Mouse (Mus musculus) forelimb bud, embryonic 11.5 days (tissue): ENCODE results near the gene Palld.

ENCODE experiments used
- DNase-seq: peaks from one replicate; pipeline ENCODE4 v3.0.0-alpha.2; 2012; ENCODE audit warnings: low read depth, low spot score

Gene Palld

GRCm38 (mm10) chr8:61515110-61515930, 387.2 kb downstream of the Palld start:
- DNase-seq: no peak

- no peak for DNase-seq
Measured at GRCm38 (mm10) chr8:61502277-61502676, 400.2 kb downstream of the Palld start.

- DNase-seq: no peak
Measured at GRCm38 (mm10) chr8:61500914-61501313, 401.6 kb downstream of the Palld start.

- DNase-seq: no peak
Measured at GRCm38 (mm10) chr8:61499035-61499434, 403.5 kb downstream of the Palld start.

- DNase-seq: no peak
Measured at GRCm38 (mm10) chr8:61497110-61497509, 405.4 kb downstream of the Palld start.

GRCm38 (mm10) chr8:61488631-61489030, 413.9 kb downstream of the Palld start:
- DNase-seq: no peak

GRCm38 (mm10) chr8:61487597-61488156, 414.8 kb downstream of the Palld start, which contains the start of gene Cbr4:
Gene Cbr4, plus strand, starts transcription at chr8:61487734.
- DNase-seq: peak; percentile 92

- no peak for DNase-seq
Measured at GRCm38 (mm10) chr8:61486923-61487529, 415.5 kb downstream of the Palld start.

GRCm38 (mm10) chr8:61480260-61480967, 422.1 kb downstream of the Palld start:
- DNase-seq: no peak

GRCm38 (mm10) chr8:61479506-61480214, 422.8 kb downstream of the Palld start:
- peak; percentile 38 for DNase-seq

- no peak for DNase-seq
Measured at GRCm38 (mm10) chr8:61478793-61479192, 423.7 kb downstream of the Palld start.

- no peak for DNase-seq
Measured at GRCm38 (mm10) chr8:61478150-61478549, 424.3 kb downstream of the Palld start.

GRCm38 (mm10) chr8:61476160-61476559, 426.3 kb downstream of the Palld start:
- no peak for DNase-seq

- DNase-seq: no peak
Measured at GRCm38 (mm10) chr8:61475251-61475673, 427.2 kb downstream of the Palld start.

GRCm38 (mm10) chr8:61470213-61470612, 432.3 kb downstream of the Palld start:
- no peak for DNase-seq

GRCm38 (mm10) chr8:61467553-61467815, 435.0 kb downstream of the Palld start:
- DNase-seq: no peak

- DNase-seq: no peak
Measured at GRCm38 (mm10) chr8:61466696-61467552, 435.6 kb downstream of the Palld start.

- DNase-seq: no peak
Measured at GRCm38 (mm10) chr8:61464393-61464792, 438.1 kb downstream of the Palld start.

- no peak for DNase-seq
Measured at GRCm38 (mm10) chr8:61462221-61462620, 440.3 kb downstream of the Palld start.
